Mouse (Mus musculus) embryo, embryonic 9.5 days (tissue): ENCODE results near the gene Loxl4.

ENCODE experiments used
- DNase-seq: peaks from one replicate; pipeline ENCODE4 v3.0.0-alpha.2; 2017; ENCODE audit errors: extremely low spot score

Gene Loxl4

DNA sequence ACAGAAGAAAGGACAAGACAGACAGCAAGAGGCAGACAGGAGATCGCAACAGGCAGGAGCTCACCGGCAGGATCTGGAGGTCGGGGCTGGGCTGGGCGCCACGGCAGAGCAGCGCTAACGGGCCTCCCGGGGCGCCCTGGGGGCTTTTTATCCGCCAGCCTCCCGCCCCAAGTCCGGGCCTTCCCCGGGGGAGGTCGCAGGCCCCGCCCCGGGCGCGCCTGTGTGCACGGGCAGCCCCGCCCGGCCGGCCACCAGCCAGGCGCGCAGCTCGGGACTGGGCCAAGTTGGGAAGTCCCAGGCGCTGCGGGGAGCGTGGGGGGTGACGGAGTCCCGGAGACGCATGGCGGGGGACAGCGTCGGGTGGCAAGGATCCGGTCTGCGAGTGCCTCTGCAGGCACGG is at the start of gene Loxl4:
Loxl4 (minus strand) TSS at position 160 of the 400 bp plus-strand sequence.
- DNase-seq = no peak

DNA sequence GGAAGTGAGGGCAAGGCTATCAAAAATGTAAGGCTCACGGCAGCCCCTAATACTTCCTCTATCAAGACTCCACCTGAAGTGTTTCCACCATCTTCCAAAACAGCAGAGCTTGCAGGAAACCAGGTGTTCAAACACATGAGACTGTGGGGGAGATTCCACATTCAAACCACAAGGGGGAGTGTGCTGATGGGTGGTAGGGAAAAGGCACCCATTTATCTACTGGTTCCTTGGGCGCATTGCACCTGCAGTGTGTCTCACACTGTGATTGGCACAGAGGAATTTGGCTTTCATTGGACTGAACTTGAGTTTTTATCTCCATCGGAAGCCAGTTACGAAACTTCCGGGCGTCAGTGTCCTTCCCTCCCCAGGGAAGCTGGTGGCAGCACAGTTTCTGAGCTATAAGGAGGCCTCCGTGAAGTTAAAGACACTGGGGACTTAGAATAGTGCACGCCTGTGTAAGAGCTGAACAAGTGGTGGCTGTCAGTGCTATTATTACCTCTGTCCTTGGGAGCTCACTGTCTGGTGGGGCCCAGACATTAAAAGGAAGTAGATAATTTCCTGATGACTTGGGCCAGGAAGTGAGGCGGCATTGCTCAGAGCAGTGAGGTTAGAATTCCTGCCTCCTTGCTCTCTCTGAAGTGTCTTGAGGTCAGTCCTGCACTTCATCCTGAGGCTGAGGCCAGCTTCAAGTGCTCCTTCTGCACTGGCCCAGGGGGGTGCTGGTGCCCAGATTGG is 49.0 kb upstream of the Loxl4 start:
- no peak for DNase-seq

- DNase-seq = no peak
Observed at GRCm38 (mm10) chr19:42660244-42660565, 47.6 kb upstream of the Loxl4 start.

DNA sequence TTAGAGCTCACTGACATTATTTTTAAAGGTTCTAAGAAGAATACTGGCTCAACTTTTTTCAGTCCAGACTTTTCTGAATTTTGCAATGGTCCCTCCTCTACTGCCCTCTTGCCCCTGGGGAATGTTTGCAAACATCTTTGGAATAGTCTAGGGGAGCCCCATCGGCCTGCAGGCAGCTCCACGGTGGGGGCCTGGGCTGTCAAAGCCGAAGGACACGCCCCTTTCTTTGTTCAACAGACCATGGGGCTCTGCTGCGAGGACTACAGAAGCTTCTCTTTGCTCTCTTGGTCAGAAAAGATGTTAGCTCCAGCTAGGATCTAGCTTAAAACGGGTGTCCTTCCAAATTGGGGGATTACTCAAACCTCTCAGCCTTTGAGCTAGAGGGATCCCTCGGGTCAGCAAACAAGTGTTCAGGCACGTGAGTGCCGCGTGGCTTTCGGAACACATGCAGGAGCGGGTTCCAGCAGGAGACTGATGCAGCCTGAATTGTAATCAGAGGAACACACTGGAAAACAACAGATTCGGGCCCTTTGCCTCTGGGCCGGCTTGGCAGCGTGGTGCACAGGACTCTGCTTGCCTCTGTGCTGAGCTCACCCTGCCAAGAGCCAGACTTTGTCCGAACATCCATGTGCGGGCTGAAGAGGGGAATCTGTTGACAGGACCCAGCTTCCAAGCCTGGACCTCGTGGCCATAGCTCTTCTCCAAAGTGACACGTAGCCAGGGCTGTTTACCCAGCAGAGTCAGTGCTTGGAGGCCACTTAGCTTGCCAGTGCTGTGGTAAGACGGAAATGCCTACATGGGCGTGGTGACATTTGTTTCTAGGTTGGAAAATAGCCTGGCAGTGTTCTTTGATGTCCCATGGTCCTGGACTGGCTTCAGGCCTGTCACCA is 47.0 kb upstream of the Loxl4 start:
- no peak for DNase-seq

DNA sequence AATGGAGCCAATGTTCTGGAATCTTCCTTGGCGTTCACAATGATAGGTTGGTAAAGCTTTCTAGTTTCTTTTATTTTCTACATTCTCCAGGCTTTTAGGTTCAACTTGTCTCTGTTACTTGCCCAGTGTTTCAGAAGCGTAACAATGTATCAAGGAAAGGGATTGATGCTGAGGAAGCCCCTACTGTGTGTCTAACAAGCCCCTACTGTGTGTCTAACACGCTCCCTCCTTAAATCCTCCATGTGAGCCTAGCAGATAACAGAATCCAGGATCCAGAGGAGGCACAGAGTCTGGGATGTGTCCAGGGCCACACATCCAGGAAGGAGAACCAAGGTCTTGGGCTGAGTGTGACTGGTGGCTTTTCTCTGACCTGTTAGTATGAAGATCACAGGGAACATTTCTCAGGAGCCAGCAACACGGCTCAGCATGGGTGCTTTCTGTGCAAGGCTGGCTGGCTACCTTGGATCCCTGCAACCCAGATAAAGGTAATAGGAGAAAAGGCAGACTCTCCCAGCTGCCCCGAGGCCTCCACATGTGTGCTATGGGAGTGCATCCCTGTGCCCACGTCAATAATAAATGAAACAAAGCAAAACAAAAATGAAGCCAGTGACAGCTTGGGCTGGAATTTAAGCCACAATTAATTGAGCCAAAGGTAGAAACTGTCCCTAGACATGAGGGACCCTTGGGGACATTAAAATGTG is 46.0 kb upstream of the Loxl4 start:
- no peak for DNase-seq

- DNase-seq = no peak
Observed at GRCm38 (mm10) chr19:42657769-42658168, 45.2 kb upstream of the Loxl4 start.

- no peak for DNase-seq
Observed at GRCm38 (mm10) chr19:42657306-42657705, 44.7 kb upstream of the Loxl4 start.

- peak; percentile 65 for DNase-seq
Observed at GRCm38 (mm10) chr19:42655006-42655405, 42.4 kb upstream of the Loxl4 start.

- DNase-seq = no peak
Observed at GRCm38 (mm10) chr19:42653091-42653490, 40.5 kb upstream of the Loxl4 start.

GRCm38 (mm10) chr19:42652425-42652824 is 39.8 kb upstream of the Loxl4 start:
- no peak for DNase-seq

GRCm38 (mm10) chr19:42640211-42640610 is 27.6 kb upstream of the Loxl4 start:
- no peak for DNase-seq

- no peak for DNase-seq
Observed at GRCm38 (mm10) chr19:42639544-42639943, 26.9 kb upstream of the Loxl4 start.

DNA sequence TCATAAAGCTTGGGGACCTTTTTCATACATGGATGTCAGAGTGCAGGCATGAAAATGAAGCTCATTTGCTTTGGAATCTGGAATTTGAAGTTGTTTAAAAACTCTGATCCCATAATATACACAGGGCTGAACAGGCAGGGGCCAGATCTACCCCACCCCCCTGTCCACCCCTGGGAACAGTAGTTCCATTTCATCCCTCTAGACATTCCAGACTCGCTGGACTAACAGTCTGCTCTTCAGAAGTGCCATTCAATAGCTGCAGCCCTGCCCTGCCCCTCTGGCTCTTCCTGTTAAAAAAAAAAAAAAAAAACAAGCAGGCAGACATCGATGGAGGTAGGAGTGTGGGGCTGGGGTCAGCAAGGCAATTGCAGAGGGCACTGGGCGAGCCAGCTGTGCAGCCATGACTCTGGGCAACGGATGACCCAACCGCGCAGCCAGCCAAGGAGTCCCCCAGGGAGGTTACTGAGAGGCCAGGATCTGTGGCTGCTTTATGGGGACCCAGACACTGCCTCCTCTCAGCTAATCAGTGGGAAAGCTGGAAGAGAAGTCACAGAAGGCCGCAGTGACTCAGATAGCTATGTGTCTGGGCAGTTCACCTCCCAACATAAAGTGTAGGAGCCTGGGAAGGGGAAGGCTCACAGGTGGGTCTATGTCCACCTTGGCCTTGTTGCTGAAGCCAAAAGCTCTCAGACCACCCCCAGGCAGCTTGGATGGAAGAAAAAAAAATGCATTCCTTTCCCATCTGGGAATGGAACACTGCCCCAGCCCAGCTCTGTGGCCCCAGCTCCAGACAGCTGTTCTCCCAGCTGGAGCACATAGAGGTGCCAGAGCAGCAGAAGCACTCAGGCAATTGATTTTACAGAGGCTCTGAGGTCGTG is 26.2 kb upstream of the Loxl4 start:
- DNase-seq = peak; percentile 27

- peak; percentile 46 for DNase-seq
Observed at GRCm38 (mm10) chr19:42636631-42637030, 24.0 kb upstream of the Loxl4 start.

DNA sequence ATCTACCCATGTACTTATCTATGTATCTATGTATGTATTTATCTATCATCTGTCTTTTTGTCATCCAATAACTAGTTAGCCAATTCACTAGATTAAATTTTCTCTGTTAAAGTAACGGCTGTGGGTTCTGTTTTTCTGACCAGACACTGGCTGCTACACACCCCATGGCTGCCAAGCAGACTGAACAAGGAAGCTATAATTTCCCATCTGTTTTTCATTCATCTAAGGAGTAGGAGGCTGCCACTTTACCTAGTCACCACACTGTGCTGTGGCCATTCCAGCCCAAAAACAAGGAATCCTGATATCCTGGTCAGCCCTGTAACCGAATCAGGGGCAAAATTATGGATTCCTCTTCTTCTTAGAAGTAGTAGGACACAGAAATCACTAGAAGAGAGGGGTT is 21.0 kb upstream of the Loxl4 start:
- no peak for DNase-seq

DNA sequence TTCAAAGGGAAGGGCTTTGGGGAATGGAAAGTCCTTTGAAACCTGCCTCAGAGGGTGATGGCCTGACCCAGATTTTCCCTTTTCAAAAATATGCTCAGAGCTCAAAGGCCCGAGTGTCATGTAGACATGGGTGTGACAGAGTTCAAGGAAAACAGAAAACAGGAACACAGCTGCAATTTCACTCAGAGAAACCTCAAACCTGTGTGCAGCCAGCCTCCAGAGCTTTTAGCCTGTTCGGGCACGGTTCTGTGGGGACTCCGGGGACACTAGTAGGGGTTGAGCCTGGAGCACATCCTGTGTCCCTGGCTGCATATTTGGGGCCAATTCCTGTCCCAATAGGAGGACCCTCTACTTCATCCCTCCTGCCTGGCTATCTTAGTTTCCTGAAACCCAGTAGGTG is 19.7 kb upstream of the Loxl4 start:
- DNase-seq = no peak

DNA sequence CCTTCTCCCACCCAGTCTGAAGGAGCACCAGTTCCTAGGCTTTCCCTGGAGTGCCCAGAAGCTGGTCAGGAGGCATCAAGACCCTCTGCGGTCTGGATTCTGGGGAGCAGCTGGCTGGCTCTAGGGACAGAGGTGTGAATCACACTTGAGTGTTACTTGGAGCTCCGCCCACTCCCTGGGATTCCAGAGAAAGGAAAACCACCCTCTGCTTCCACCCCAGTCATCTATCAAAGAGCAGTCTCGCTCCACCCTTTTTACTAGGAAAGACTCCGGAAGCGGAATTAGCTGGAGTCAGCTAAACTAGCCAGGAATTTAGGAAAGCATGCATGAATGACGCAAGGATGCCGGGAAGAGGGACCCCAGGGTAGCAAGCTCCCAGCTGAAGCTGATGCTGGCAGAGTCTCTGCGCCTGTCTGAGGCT is 18.9 kb upstream of the Loxl4 start:
- DNase-seq = peak; percentile 47

GRCm38 (mm10) chr19:42628068-42628467 is 15.5 kb upstream of the Loxl4 start:
- DNase-seq = no peak

- no peak for DNase-seq
Observed at GRCm38 (mm10) chr19:42613647-42614225, 1.1 kb upstream of the Loxl4 start.

GRCm38 (mm10) chr19:42613116-42613515 is 503 bp upstream of the Loxl4 start:
- no peak for DNase-seq

- DNase-seq = no peak
Observed at GRCm38 (mm10) chr19:42611746-42612145, 867 bp downstream of the Loxl4 start.
